Mouse (Mus musculus): ENCODE results near the gene Kctd10. TPM values are rescaled to one million over a fixed set of nuclear protein-coding genes. Genes with fewer than 3 reads are reported as not detected.

The Kctd10 gene
- polyA plus RNA-seq, 1 experiment, result 41.1 TPM

GRCm38 (mm10) chr5:114415606-114416005 is 35.3 kb upstream of the Kctd10 start:
- no peak for TF ChIP-seq POLR2A (IDR thresholded peaks at IDR 0.05; ENCODE audit: borderline replicate concordance, low read depth, low read length)
- no peak for TF ChIP-seq CTCF (IDR thresholded peaks at IDR 0.05; ENCODE audit: low read depth, low read length)
- H3K4me3 ChIP-seq (ENCODE audit: insufficient read depth, low read length), result no peak overlapping the region
- H3K4me1 ChIP-seq (ENCODE audit: control insufficient read depth, insufficient read depth, low read length), result peaks cover 10% of the 10 kb centered on the region; the same call in 1 of the 2 replicates
- H3K27ac ChIP-seq (ENCODE audit: insufficient read depth, low read depth, low read length), result no peak overlapping the region

- H3K4me1 ChIP-seq (ENCODE audit: control insufficient read depth, insufficient read depth, low read length), result peaks cover 10% of the 10 kb centered on the region; the same call in 1 of the 2 replicates
- no peak for TF ChIP-seq CTCF (IDR thresholded peaks at IDR 0.05; ENCODE audit: low read depth, low read length)
- no peak for TF ChIP-seq POLR2A (IDR thresholded peaks at IDR 0.05; ENCODE audit: borderline replicate concordance, low read depth, low read length)
- no peak overlapping the region for H3K4me3 ChIP-seq (ENCODE audit: insufficient read depth, low read length)
- H3K27ac ChIP-seq (ENCODE audit: insufficient read depth, low read depth, low read length), result no peak overlapping the region
Observed at GRCm38 (mm10) chr5:114413067-114413735, 32.9 kb upstream of the Kctd10 start.

- no peak overlapping the region for H3K4me3 ChIP-seq (ENCODE audit: insufficient read depth, low read length)
- no peak overlapping the region for H3K27ac ChIP-seq (ENCODE audit: insufficient read depth, low read depth, low read length)
- no peak for TF ChIP-seq POLR2A (IDR thresholded peaks at IDR 0.05; ENCODE audit: borderline replicate concordance, low read depth, low read length)
- no peak for TF ChIP-seq CTCF (IDR thresholded peaks at IDR 0.05; ENCODE audit: low read depth, low read length)
- H3K4me1 ChIP-seq (ENCODE audit: control insufficient read depth, insufficient read depth, low read length), result peaks cover 10% of the 10 kb centered on the region; the same call in 1 of the 2 replicates
Observed at GRCm38 (mm10) chr5:114412361-114412998, 32.2 kb upstream of the Kctd10 start.

GRCm38 (mm10) chr5:114410429-114410828 is 30.1 kb upstream of the Kctd10 start:
- no peak overlapping the region for H3K4me3 ChIP-seq (ENCODE audit: insufficient read depth, low read length)
- TF ChIP-seq CTCF (IDR thresholded peaks at IDR 0.05; ENCODE audit: low read depth, low read length) (no peak), POLR2A (IDR thresholded peaks at IDR 0.05; ENCODE audit: borderline replicate concordance, low read depth, low read length) (no peak)
- H3K4me1 ChIP-seq (ENCODE audit: control insufficient read depth, insufficient read depth, low read length), result peaks cover 3% of the 10 kb centered on the region; the same call in 1 of the 2 replicates
- H3K27ac ChIP-seq (ENCODE audit: insufficient read depth, low read depth, low read length), result no peak overlapping the region

GRCm38 (mm10) chr5:114408846-114409245 is 28.5 kb upstream of the Kctd10 start:
- H3K27ac ChIP-seq (ENCODE audit: insufficient read depth, low read depth, low read length), result no peak overlapping the region
- no peaks in the 10 kb centered on the region for H3K4me1 ChIP-seq (ENCODE audit: control insufficient read depth, insufficient read depth, low read length)
- TF ChIP-seq POLR2A (IDR thresholded peaks at IDR 0.05; ENCODE audit: borderline replicate concordance, low read depth, low read length) (no peak), CTCF (IDR thresholded peaks at IDR 0.05; ENCODE audit: low read depth, low read length) (no peak)
- H3K4me3 ChIP-seq (ENCODE audit: insufficient read depth, low read length), result no peak overlapping the region

GRCm38 (mm10) chr5:114407810-114408209 is 27.5 kb upstream of the Kctd10 start:
- TF ChIP-seq POLR2A (IDR thresholded peaks at IDR 0.05; ENCODE audit: borderline replicate concordance, low read depth, low read length) (no peak), CTCF (IDR thresholded peaks at IDR 0.05; ENCODE audit: low read depth, low read length) (no peak)
- no peaks in the 10 kb centered on the region for H3K4me1 ChIP-seq (ENCODE audit: control insufficient read depth, insufficient read depth, low read length)
- H3K4me3 ChIP-seq (ENCODE audit: insufficient read depth, low read length), result no peak overlapping the region
- no peak overlapping the region for H3K27ac ChIP-seq (ENCODE audit: insufficient read depth, low read depth, low read length)

GRCm38 (mm10) chr5:114407269-114407668 is 27.0 kb upstream of the Kctd10 start:
- H3K4me3 ChIP-seq (ENCODE audit: insufficient read depth, low read length), result no peak overlapping the region
- H3K27ac ChIP-seq (ENCODE audit: insufficient read depth, low read depth, low read length), result no peak overlapping the region
- H3K4me1 ChIP-seq (ENCODE audit: control insufficient read depth, insufficient read depth, low read length), result no peaks in the 10 kb centered on the region
- TF ChIP-seq CTCF (IDR thresholded peaks at IDR 0.05; ENCODE audit: low read depth, low read length) (no peak), POLR2A (IDR thresholded peaks at IDR 0.05; ENCODE audit: borderline replicate concordance, low read depth, low read length) (no peak)

- Histone ChIP-seq H3K4me1 (ENCODE audit: control insufficient read depth, insufficient read depth, low read length) (no peaks in the 10 kb centered on the region), H3K4me3 (ENCODE audit: insufficient read depth, low read length) (no peak overlapping the region), H3K27ac (ENCODE audit: insufficient read depth, low read depth, low read length) (no peak overlapping the region)
- TF ChIP-seq CTCF (IDR thresholded peaks at IDR 0.05; ENCODE audit: low read depth, low read length), result no peak
Observed at GRCm38 (mm10) chr5:114406592-114406991, 26.3 kb upstream of the Kctd10 start.

GRCm38 (mm10) chr5:114393169-114393568 is 12.9 kb upstream of the Kctd10 start:
- Histone ChIP-seq H3K4me3 (ENCODE audit: insufficient read depth, low read length) (no peak overlapping the region), H3K27ac (ENCODE audit: insufficient read depth, low read depth, low read length) (no peak overlapping the region), H3K4me1 (ENCODE audit: control insufficient read depth, insufficient read depth, low read length) (no peaks in the 10 kb centered on the region)
- no peak for TF ChIP-seq POLR2A (IDR thresholded peaks at IDR 0.05; ENCODE audit: borderline replicate concordance, low read depth, low read length)
- no peak for TF ChIP-seq CTCF (IDR thresholded peaks at IDR 0.05; ENCODE audit: low read depth, low read length)

- no peak for TF ChIP-seq CTCF (IDR thresholded peaks at IDR 0.05; ENCODE audit: low read depth, low read length)
- TF ChIP-seq POLR2A (IDR thresholded peaks at IDR 0.05; ENCODE audit: borderline replicate concordance, low read depth, low read length), result no peak
- H3K4me3 ChIP-seq (ENCODE audit: insufficient read depth, low read length), result no peak overlapping the region
Observed at GRCm38 (mm10) chr5:114384448-114384847, 4.1 kb upstream of the Kctd10 start.

More at GRCm38 (mm10) chr5:114384448-114384847, 4.1 kb upstream of the Kctd10 start:
- Histone ChIP-seq H3K4me1 (ENCODE audit: control insufficient read depth, insufficient read depth, low read length) (peaks cover 11% of the 10 kb centered on the region), H3K27ac (ENCODE audit: insufficient read depth, low read depth, low read length) (no peak overlapping the region)

Data from bone marrow macrophage, adult 2 months (primary cell).